In genomic region chr9:75322099-75322885, GRCm38 (mm10) we compare ENCODE assay signal across 19 mouse cellular contexts. TPM values are rescaled to one million over a fixed set of nuclear protein-coding genes. Genes with fewer than 3 reads are reported as not detected.
DNase-seq lines count a peak whose midpoint lies in the region; ATAC-seq and TF ChIP-seq lines count a peak whose summit lies in the region.
"Had no signal": no experiment of that assay in that cellular context is flagged by ENCODE, and none has a peak within 500 bp of the region (broad histone marks: within the 10 kb centered on the region; RNA-seq: fewer than 3 reads in every experiment).

No protein-coding gene starts in this region.

- no peak overlapping the region for H3K27ac ChIP-seq in kidney, postnatal 0 days
- H3K27ac ChIP-seq in cerebellum, adult 2 months (ENCODE audit: insufficient read depth, low read length) = peak overlapping the region; percentile 22; the same call in 1 of the 2 replicates
- H3K27ac ChIP-seq in intestine, embryonic 16.5 days (ENCODE audit: low read length) = no peak overlapping the region
- H3K27ac ChIP-seq in midbrain, embryonic 14.5 days (replicated peaks; ENCODE audit: low read depth, low read length) = no peak overlapping the region
- H3K27ac ChIP-seq: embryonic facial prominence, embryonic 12.5 days; forebrain, embryonic 12.5 days; limb, embryonic 12.5 days had no signal

- peak; percentile 85 for ATAC-seq in cerebellum, adult (ENCODE audit: insufficient number of reproducible peaks, low FRiP score, low TSS enrichment)
- peak; percentile 80; the same call in 1 of the 2 replicates for ATAC-seq in kidney, postnatal 0 days (replicated peaks; ENCODE audit: low FRiP score, low read depth)
- ATAC-seq in intestine, embryonic 16.5 days = peak; percentile 89
- ATAC-seq in midbrain, embryonic 14.5 days (ENCODE audit: low FRiP score, low TSS enrichment) = no peak
- ATAC-seq: Patski had no signal

- no peak overlapping the region for H3K4me2 ChIP-seq in kidney, postnatal 0 days (ENCODE audit: low read length)
- no peak overlapping the region; the same call in 1 of the 2 replicates for H3K4me2 ChIP-seq in intestine, embryonic 16.5 days (ENCODE audit: low read depth, low read length)
- no peak overlapping the region for H3K4me2 ChIP-seq in midbrain, embryonic 14.5 days (ENCODE audit: low read length)
- H3K4me2 ChIP-seq: embryonic facial prominence, embryonic 12.5 days; forebrain, embryonic 12.5 days; heart, embryonic 11.5 days; limb, embryonic 12.5 days had no signal

- no peak for TF ChIP-seq CTCF in kidney, postnatal 0 days (IDR thresholded peaks at IDR 0.05; ENCODE audit: low read depth)
- TF ChIP-seq CTCF in cerebellum, adult 2 months (IDR thresholded peaks at IDR 0.05; ENCODE audit: borderline replicate concordance, insufficient read depth, low read depth, low read length) = peak; percentile 52

- H3K4me3 ChIP-seq in kidney, postnatal 0 days (replicated peaks; ENCODE audit: low read depth, low read length) = no peak overlapping the region
- H3K4me3 ChIP-seq in cerebellum, adult 2 months (replicated peaks; ENCODE audit: insufficient read depth, low read depth, low read length) = no peak overlapping the region
- H3K4me3 ChIP-seq in intestine, embryonic 16.5 days (ENCODE audit: low read length) = no peak overlapping the region
- H3K4me3 ChIP-seq in midbrain, embryonic 14.5 days (replicated peaks; ENCODE audit: low read depth, low read length) = no peak overlapping the region
- H3K4me3 ChIP-seq: embryonic facial prominence, embryonic 12.5 days; forebrain, embryonic 12.5 days; limb, embryonic 12.5 days had no signal

- no peaks in the 10 kb centered on the region for H3K9me3 ChIP-seq in kidney, postnatal 0 days (replicated peaks; ENCODE audit: low read length)
- H3K9me3 ChIP-seq in intestine, embryonic 16.5 days (ENCODE audit: control insufficient read depth, low read length) = no peaks in the 10 kb centered on the region
- H3K9me3 ChIP-seq in midbrain, embryonic 14.5 days (ENCODE audit: control insufficient read depth, low read length) = no peaks in the 10 kb centered on the region
- H3K9me3 ChIP-seq: embryonic facial prominence, embryonic 12.5 days; forebrain, embryonic 12.5 days; limb, embryonic 12.5 days had no signal

- no peaks in the 10 kb centered on the region for H3K27me3 ChIP-seq in kidney, postnatal 0 days (ENCODE audit: insufficient read depth, low read length)
- no peaks in the 10 kb centered on the region for H3K27me3 ChIP-seq in cerebellum, adult 2 months (ENCODE audit: control insufficient read depth, insufficient read depth, low read length)
- no peaks in the 10 kb centered on the region for H3K27me3 ChIP-seq in intestine, embryonic 16.5 days (replicated peaks; ENCODE audit: control insufficient read depth, insufficient read depth, low read length)
- H3K27me3 ChIP-seq in midbrain, embryonic 14.5 days (ENCODE audit: control insufficient read depth, insufficient read depth, low read length) = no peaks in the 10 kb centered on the region
- H3K27me3 ChIP-seq: embryonic facial prominence, embryonic 12.5 days; forebrain, embryonic 12.5 days; limb, embryonic 12.5 days; Patski had no signal

- H3K4me1 ChIP-seq in kidney, postnatal 0 days (replicated peaks; ENCODE audit: insufficient read depth, low read length) = no peaks in the 10 kb centered on the region
- peaks cover 50% of the 10 kb centered on the region for H3K4me1 ChIP-seq in cerebellum, adult 2 months (ENCODE audit: control insufficient read depth, insufficient read depth, low read length)
- H3K4me1 ChIP-seq in intestine, embryonic 16.5 days (ENCODE audit: control insufficient read depth, insufficient read depth, low read length) = peaks cover 10% of the 10 kb centered on the region; the same call in 1 of the 2 replicates
- no peaks in the 10 kb centered on the region for H3K4me1 ChIP-seq in midbrain, embryonic 14.5 days (ENCODE audit: control insufficient read depth, insufficient read depth, low read length)
- H3K4me1 ChIP-seq: embryonic facial prominence, embryonic 12.5 days; forebrain, embryonic 12.5 days had no signal

- TF ChIP-seq POLR2A in cerebellum, adult 2 months (IDR thresholded peaks at IDR 0.05; ENCODE audit: borderline replicate concordance, insufficient read depth, low read length) = no peak

- 55% methylated on average over 13 of the region's 13 CpGs for WGBS in kidney, postnatal 0 days
- WGBS in cerebellum, adult 2 months = 17% methylated on average over 13 of the region's 13 CpGs
- WGBS in intestine, embryonic 16.5 days = 66% methylated on average over 13 of the region's 13 CpGs
- 88% methylated on average over 13 of the region's 13 CpGs for WGBS in midbrain, embryonic 14.5 days

- H3K9ac ChIP-seq in kidney, postnatal 0 days (ENCODE audit: low read depth, low read length) = no peak overlapping the region
- H3K9ac ChIP-seq in intestine, embryonic 16.5 days (ENCODE audit: low read depth, low read length) = 0 out of 2 replicates have a peak overlapping the region, but pooled peaks have one; percentile 8
- no peak overlapping the region for H3K9ac ChIP-seq in midbrain, embryonic 14.5 days (replicated peaks; ENCODE audit: low read length)
- H3K9ac ChIP-seq: embryonic facial prominence, embryonic 12.5 days; forebrain, embryonic 12.5 days; limb, embryonic 12.5 days had no signal

- 0 out of 2 replicates have a peak, but pooled peaks cover 2% of the 10 kb centered on the region for H3K36me3 ChIP-seq in kidney, postnatal 0 days (ENCODE audit: insufficient read depth, low read length)
- H3K36me3 ChIP-seq in intestine, embryonic 16.5 days (ENCODE audit: control insufficient read depth, insufficient read depth, low read length) = peaks cover 2% of the 10 kb centered on the region; the same call in 1 of the 2 replicates
- peaks cover 11% of the 10 kb centered on the region for H3K36me3 ChIP-seq in midbrain, embryonic 14.5 days (ENCODE audit: control insufficient read depth, insufficient read depth, low read length)
- H3K36me3 ChIP-seq: forebrain, embryonic 12.5 days had no signal

- DNase-seq in cerebellum, adult 11 months = no peak
- peak; percentile 40 for DNase-seq in kidney, postnatal 0 days (ENCODE audit: low spot score)
- no peak for DNase-seq in kidney, adult 8-10 months
- DNase-seq in cerebellum, adult 2 months = peak; percentile 63 to 79
- DNase-seq in lung, postnatal 36 days = no peak
- DNase-seq in midbrain, embryonic 14.5 days = no peak
- DNase-seq: adrenal gland, adult 2 months; gastrocnemius, postnatal 14 days; lung, adult 18-20 months had no signal

RNA-seq across cellular contexts. Expression of gene Gnb5, which starts 16.2 kb away (rescaled TPM):
- polyA plus RNA-seq in kidney, postnatal 0 days (2015; fragmentation: Nextera tagmentation; extraction: Ambion mirVana) = 35.0 and 37.6 TPM in 2 replicates
- polyA plus RNA-seq in cerebellum, adult 2 months (2012; rRNA removed) = 194 and 215 TPM in 2 replicates
- 15.8 and 16.2 TPM in 2 replicates for polyA plus RNA-seq in intestine, embryonic 16.5 days (2015; fragmentation: Nextera tagmentation; extraction: Ambion mirVana)
- polyA plus RNA-seq in midbrain, embryonic 14.5 days (2014; fragmentation: Nextera tagmentation; extraction: Ambion mirVana) = 69.6 and 70.1 TPM in 2 replicates

RNA-seq across cellular contexts. Expression of gene Bcl2l10, which starts 25.3 kb away (rescaled TPM):
- polyA plus RNA-seq in kidney, postnatal 0 days (2015; fragmentation: Nextera tagmentation; extraction: Ambion mirVana) = not detected in 2 replicates
- polyA plus RNA-seq in cerebellum, adult 2 months (2012; rRNA removed) = 0.17 and 0.25 TPM in 2 replicates
- polyA plus RNA-seq in intestine, embryonic 16.5 days (2015; fragmentation: Nextera tagmentation; extraction: Ambion mirVana) = not detected in 2 replicates
- not detected in 2 replicates for polyA plus RNA-seq in midbrain, embryonic 14.5 days (2014; fragmentation: Nextera tagmentation; extraction: Ambion mirVana)
- polyA plus RNA-seq: embryonic facial prominence, embryonic 12.5 days; forebrain, embryonic 12.5 days; heart, embryonic 11.5 days; hindbrain, embryonic 11.5 days; limb, embryonic 12.5 days; spleen, adult 2 months; testis, adult 2 months had no signal

Comparison
In these comparisons a context has a peak if more than half of its experiments do, and no peak if none do; other contexts are left out.
1. DNase-seq: peak in kidney, postnatal 0 days (single experiment) and cerebellum, adult 2 months (2 of 2); none in cerebellum, adult 11 months (single experiment), kidney, adult 8-10 months (0 of 2), lung, postnatal 36 days (single experiment) and midbrain, embryonic 14.5 days (single experiment).